Mouse (Mus musculus): ENCODE data around the gene Lsm11. TPM values are rescaled to one million over a fixed set of nuclear protein-coding genes. Genes with fewer than 3 reads are reported as not detected.
"Not testable (repeated sequence)": the region's sequence is repeated elsewhere in the genome, so short reads cannot be mapped to it uniquely, and the experiment has no call there.

The Lsm11 gene
- polyA plus RNA-seq, 1 experiment from 2014 or later: 3.5 TPM

DNA sequence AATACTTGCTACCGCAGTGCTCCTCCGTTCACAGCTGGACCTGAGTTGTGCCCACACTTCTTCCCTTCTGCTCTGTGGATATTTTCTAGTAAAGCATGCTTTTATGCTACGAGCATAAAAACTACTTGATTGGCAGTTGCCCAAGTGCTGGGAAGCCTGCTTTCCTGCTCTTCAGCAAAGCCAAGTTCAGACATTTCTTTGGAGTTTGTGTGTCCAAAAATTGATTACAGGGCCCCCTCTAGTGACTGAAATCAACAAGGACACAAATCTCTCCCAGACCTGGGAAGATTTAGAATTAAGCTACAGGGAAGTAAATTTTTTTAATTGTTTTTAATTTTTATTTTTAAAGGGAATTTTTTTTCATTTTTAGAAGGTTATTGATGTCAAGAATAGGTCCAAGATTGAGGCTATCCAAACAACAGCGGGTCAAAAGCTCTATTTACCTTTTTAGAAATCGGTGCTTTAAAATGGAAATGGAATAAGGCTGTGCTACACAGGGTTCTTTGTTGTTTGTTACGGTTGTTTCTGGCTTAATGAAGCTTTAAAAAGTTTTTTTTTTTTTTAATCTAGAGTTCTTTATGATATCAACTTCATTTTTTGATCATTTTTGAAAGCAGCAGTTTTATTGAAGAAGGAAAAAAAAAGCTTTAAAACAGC lies 63.6 kb downstream of the Lsm11 start:
- Histone ChIP-seq H3K9ac (ENCODE audit: low read length) (no peak overlapping the region), H3K9me3 (ENCODE audit: control insufficient read depth, low read length) (no peaks in the 10 kb centered on the region), H3K4me1 (replicated peaks; ENCODE audit: control insufficient read depth, insufficient read depth) (peaks cover 5% of the 10 kb centered on the region; the same call in 1 of the 2 replicates), H3K4me2 (replicated peaks; ENCODE audit: low read depth) (no peak overlapping the region), H3K27me3 (ENCODE audit: control insufficient read depth, insufficient read depth, low read length) (no peaks in the 10 kb centered on the region), H3K36me3 (ENCODE audit: control insufficient read depth, insufficient read depth, low read length) (no peaks in the 10 kb centered on the region; the same call in 1 of the 2 replicates), H3K27ac (replicated peaks) (no peak overlapping the region; the same call in 1 of the 2 replicates), H3K4me3 (ENCODE audit: low read depth, low read length) (no peak overlapping the region)
- peak; percentile 76 for TF ChIP-seq CTCF (IDR thresholded peaks at IDR 0.05; ENCODE audit: low read depth)
- TF ChIP-seq EP300 (optimal IDR thresholded peaks at IDR 0.05): no peak
- ATAC-seq (ENCODE audit: low FRiP score, low TSS enrichment) (no peak), DNase-seq (ENCODE audit: low spot score) (peak; percentile 33)
- WGBS: 32% methylated on average over 6 of the region's 6 CpGs

DNA sequence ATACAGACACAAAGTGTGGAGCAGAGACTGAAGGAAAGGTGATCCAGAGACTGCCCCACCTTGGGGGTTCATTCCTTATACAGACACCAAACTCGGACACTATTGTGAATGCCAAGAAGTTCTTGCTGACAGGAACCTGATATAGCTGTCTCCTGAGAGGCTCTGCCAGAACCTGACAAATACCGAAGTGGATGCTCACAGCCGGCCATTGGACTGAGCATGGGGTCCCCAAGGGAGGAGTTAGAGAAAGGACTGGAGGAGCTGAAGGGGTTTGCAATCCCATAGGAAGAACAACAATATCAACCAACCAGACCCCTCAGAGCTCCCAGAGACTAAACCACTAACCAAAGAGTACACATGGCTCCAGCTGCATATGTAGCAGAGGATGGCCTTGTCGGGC lies 65.4 kb downstream of the Lsm11 start:
- not testable (repeated sequence) for H3K9me3 ChIP-seq (ENCODE audit: control insufficient read depth, low read length); H3K4me1 ChIP-seq (replicated peaks; ENCODE audit: control insufficient read depth, insufficient read depth); ATAC-seq (ENCODE audit: low FRiP score, low TSS enrichment); H3K4me3 ChIP-seq (ENCODE audit: low read depth, low read length); H3K9ac ChIP-seq (ENCODE audit: low read length); H3K4me2 ChIP-seq (replicated peaks; ENCODE audit: low read depth); H3K36me3 ChIP-seq (ENCODE audit: control insufficient read depth, insufficient read depth, low read length); H3K27me3 ChIP-seq (ENCODE audit: control insufficient read depth, insufficient read depth, low read length); DNase-seq (ENCODE audit: low spot score); H3K27ac ChIP-seq (replicated peaks)
- WGBS: 66% methylated on average over 4 of the region's 4 CpGs

Other genes with a start within 250 kb of the Lsm11 start
- gene Clint1, start 92.9 kb downstream of the Lsm11 start, polyA plus RNA-seq (2015; fragmentation: Nextera tagmentation; extraction: Ambion mirVana): 56.5 and 56.8 TPM in 2 replicates
- 6.9 and 7.4 TPM in 2 replicates for gene Thg1l, start 10.6 kb upstream of the Lsm11 start, polyA plus RNA-seq (2015; fragmentation: Nextera tagmentation; extraction: Ambion mirVana)
- 0.15 and 0.17 TPM in 2 replicates for gene Sox30, start 35.4 kb upstream of the Lsm11 start, polyA plus RNA-seq (2015; fragmentation: Nextera tagmentation; extraction: Ambion mirVana)
- gene Gm12166, start 107.4 kb upstream of the Lsm11 start, polyA plus RNA-seq (2015; fragmentation: Nextera tagmentation; extraction: Ambion mirVana): 7.0 and 7.3 TPM in 2 replicates
- 4.3 and 4.9 TPM in 2 replicates for gene Adam19, start 111.1 kb upstream of the Lsm11 start, polyA plus RNA-seq (2015; fragmentation: Nextera tagmentation; extraction: Ambion mirVana)
- gene Nipal4, start 221.6 kb upstream of the Lsm11 start, polyA plus RNA-seq (2015; fragmentation: Nextera tagmentation; extraction: Ambion mirVana): 29.2 and 30.0 TPM in 2 replicates